Mouse (Mus musculus) cerebellum, adult 2 months (tissue): ENCODE measurements around the gene Rnaset2b. TPM values are rescaled to one million over a fixed set of nuclear protein-coding genes. Genes with fewer than 3 reads are reported as not detected.
"Not testable (repeated sequence)": the region's sequence is repeated elsewhere in the genome, so short reads cannot be mapped to it uniquely, and the experiment has no call there.

ENCODE experiments used
- DNase-seq, 2 experiments: peaks; one replicate each; pipeline ENCODE4 v3.0.0; 2021
- H3K27ac ChIP-seq: fragments of 200-500 bp; 2 replicates; pipeline ENCODE4 v1.5.1; 2012; ENCODE audit warnings: low read length, control low read depth, inconsistent platforms; ENCODE audit not compliant: insufficient read depth
- H3K27me3 ChIP-seq: fragments of 200-500 bp; 2 replicates; pipeline ENCODE4 v1.6.1; 2012; ENCODE audit warnings: inconsistent platforms, mild to moderate bottlenecking, low read length, moderate library complexity; ENCODE audit not compliant: control insufficient read depth, insufficient read depth
- H3K4me1 ChIP-seq: fragments of 200-500 bp; 2 replicates; pipeline ENCODE4 v1.6.1; 2011; ENCODE audit warnings: low read length; ENCODE audit not compliant: control insufficient read depth, insufficient read depth
- H3K4me3 ChIP-seq: fragments of 200-500 bp; replicated peaks from 2 replicates; pipeline ENCODE3; 2011; ENCODE audit warnings: mild to moderate bottlenecking, low read depth, low read length, control low read depth; ENCODE audit not compliant: insufficient read depth
- WGBS: fragments of 180-500 bp; shearing (Covaris S2); methylation state at CpG from one replicate; pipeline ENCODE4 v1.1.7; 2018; 5-methylcytosine and 5-hydroxymethylcytosine counted together
- polyA plus RNA-seq: library from polyadenylated mRNA; depleted of rRNA; stranded (reverse); fragments of >200 nt; gene quantifications from 2 replicates; pipeline ENCODE4 v1.2.3, GENCODE M21; 2012; rRNA removed

Rnaset2b gene
- polyA plus RNA-seq, 1 experiment = 83.7 TPM

- not testable (repeated sequence) for DNase-seq
- WGBS = 69% methylated on average over 3 of the region's 17 CpGs
Observed at GRCm38 (mm10) chr17:7033192-7034166, 63.0 kb downstream of the Rnaset2b start.

More at GRCm38 (mm10) chr17:7033192-7034166, 63.0 kb downstream of the Rnaset2b start:
- not testable (repeated sequence) for H3K4me3 ChIP-seq, H3K27me3 ChIP-seq, H3K27ac ChIP-seq, H3K4me1 ChIP-seq

Other genes with a start within 250 kb of the Rnaset2b start
- gene Ezr, start 187.8 kb upstream of the Rnaset2b start, polyA plus RNA-seq = 12.1 and 16.1 TPM in 2 replicates
- 15.7 and 16.7 TPM in 2 replicates for gene Rsph3b, start 22.0 kb upstream of the Rnaset2b start, polyA plus RNA-seq
- gene Tagap1, start 9.5 kb upstream of the Rnaset2b start, polyA plus RNA-seq = 35.8 and 38.7 TPM in 2 replicates
- 1.4 and 1.5 TPM in 2 replicates for gene Gm49721, start 8.3 kb downstream of the Rnaset2b start, polyA plus RNA-seq
- 0.33 and 0.68 TPM in 2 replicates for gene Gm1604a, start 54.9 kb downstream of the Rnaset2b start, polyA plus RNA-seq
- 20.6 and 23.4 TPM in 2 replicates for gene Rps6ka2, start 199.5 kb downstream of the Rnaset2b start, polyA plus RNA-seq